Mouse (Mus musculus): ENCODE results near the gene Bmp8b.

GRCm38 (mm10) chr4:123127051-123127450 is 22.1 kb downstream of the Bmp8b start:
- TF ChIP-seq POLR2A (IDR thresholded peaks at IDR 0.05; ENCODE audit: extremely low read depth, insufficient read depth, low read length) (no peak), CTCF (IDR thresholded peaks at IDR 0.05; ENCODE audit: extremely low read depth, insufficient read depth, low read length) (no peak)
